Mouse (Mus musculus): ENCODE measurements around the gene Kcnmb3.

Kcnmb3 gene

GRCm38 (mm10) chr3:32495088-32495770, 3.2 kb upstream of the Kcnmb3 start:
- DNase-seq (ENCODE audit: low read depth): no peak

- peak; percentile 38 for DNase-seq (ENCODE audit: low read depth)
These were observed 2.5 kb upstream of the Kcnmb3 start for GRCm38 (mm10) chr3:32494387-32495087.

GRCm38 (mm10) chr3:32490928-32491315, 1.1 kb downstream of the Kcnmb3 start:
- no peak for DNase-seq (ENCODE audit: low read depth)

GRCm38 (mm10) chr3:32490076-32490927, 1.7 kb downstream of the Kcnmb3 start:
- no peak for DNase-seq (ENCODE audit: low read depth)

GRCm38 (mm10) chr3:32488172-32488571, 3.9 kb downstream of the Kcnmb3 start:
- DNase-seq (ENCODE audit: low read depth): no peak

- DNase-seq (ENCODE audit: low read depth): no peak
These were observed 5.5 kb downstream of the Kcnmb3 start for GRCm38 (mm10) chr3:32486543-32486942.

GRCm38 (mm10) chr3:32483035-32483434, 9.0 kb downstream of the Kcnmb3 start:
- no peak for DNase-seq (ENCODE audit: low read depth)

- DNase-seq (ENCODE audit: low read depth): no peak
These were observed 12.1 kb downstream of the Kcnmb3 start for GRCm38 (mm10) chr3:32479961-32480360.

- DNase-seq (ENCODE audit: low read depth): no peak
These were observed 18.8 kb downstream of the Kcnmb3 start for GRCm38 (mm10) chr3:32473184-32473583.

- no peak for DNase-seq (ENCODE audit: low read depth)
These were observed 19.7 kb downstream of the Kcnmb3 start for GRCm38 (mm10) chr3:32472191-32472900.

- DNase-seq (ENCODE audit: low read depth): no peak
These were observed 20.9 kb downstream of the Kcnmb3 start for GRCm38 (mm10) chr3:32471098-32471497.

- DNase-seq (ENCODE audit: low read depth): no peak
These were observed 21.6 kb downstream of the Kcnmb3 start for GRCm38 (mm10) chr3:32470449-32470848.

GRCm38 (mm10) chr3:32468411-32468810, 23.6 kb downstream of the Kcnmb3 start:
- no peak for DNase-seq (ENCODE audit: low read depth)

GRCm38 (mm10) chr3:32467321-32467720, 24.7 kb downstream of the Kcnmb3 start:
- no peak for DNase-seq (ENCODE audit: low read depth)

- DNase-seq (ENCODE audit: low read depth): peak; percentile 63
These were observed 32.3 kb downstream of the Kcnmb3 start for GRCm38 (mm10) chr3:32459777-32460176.

GRCm38 (mm10) chr3:32454329-32455021, 37.6 kb downstream of the Kcnmb3 start:
- no peak for DNase-seq (ENCODE audit: low read depth)

GRCm38 (mm10) chr3:32441710-32442109, 50.3 kb downstream of the Kcnmb3 start:
- DNase-seq (ENCODE audit: low read depth): no peak

- no peak for DNase-seq (ENCODE audit: low read depth)
These were observed 53.3 kb downstream of the Kcnmb3 start for GRCm38 (mm10) chr3:32438716-32439115.

GRCm38 (mm10) chr3:32437820-32438219, 54.2 kb downstream of the Kcnmb3 start:
- peak; percentile 79 for DNase-seq (ENCODE audit: low read depth)

- DNase-seq (ENCODE audit: low read depth): peak; percentile 43
These were observed 54.7 kb downstream of the Kcnmb3 start for GRCm38 (mm10) chr3:32437297-32437696.

GRCm38 (mm10) chr3:32436101-32436500, 55.9 kb downstream of the Kcnmb3 start:
- no peak for DNase-seq (ENCODE audit: low read depth)
